Mouse (Mus musculus): Measurements from ENCODE around the gene Cd68.

DNA sequence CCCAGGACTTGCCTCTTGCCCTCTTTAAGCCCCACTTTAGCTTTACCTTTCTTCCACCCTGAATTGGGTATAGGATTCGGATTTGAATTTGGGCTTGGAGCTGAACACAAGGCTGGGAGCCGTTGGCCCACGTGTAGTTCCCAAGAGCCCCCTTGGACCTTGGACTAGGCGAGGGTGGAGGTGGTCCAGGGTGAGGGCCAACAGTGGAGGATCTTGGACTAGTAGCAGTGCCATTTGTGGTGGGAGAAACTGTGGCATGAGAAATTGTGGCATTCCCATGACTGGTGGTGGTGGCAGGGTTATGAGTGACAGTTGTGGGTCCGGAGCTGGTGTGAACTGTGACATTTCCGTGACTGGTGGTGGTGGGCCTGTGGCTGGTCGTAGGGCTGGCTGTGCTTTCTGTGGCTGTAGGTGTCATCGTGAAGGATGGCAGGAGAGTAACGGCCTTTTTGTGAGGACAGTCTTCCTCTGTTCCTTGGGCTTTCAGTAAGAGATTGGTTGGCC, 444 bp downstream of the Cd68 start:
- TF ChIP-seq CTCF (IDR thresholded peaks at IDR 0.05; ENCODE audit: low read depth) (no peak), EP300 (IDR thresholded peaks at IDR 0.05; ENCODE audit: low read depth) (no peak)
